Mouse (Mus musculus): ENCODE measurements around the gene Map3k5. TPM values are rescaled to one million over a fixed set of nuclear protein-coding genes. Genes with fewer than 3 reads are reported as not detected.
A peak's percentile ranks its signal among the peaks of the same experiment; 100 is the strongest.

Map3k5 gene
- total RNA-seq, 2 experiments from 2014 or later = 46.4 to 56.3 TPM

DNA sequence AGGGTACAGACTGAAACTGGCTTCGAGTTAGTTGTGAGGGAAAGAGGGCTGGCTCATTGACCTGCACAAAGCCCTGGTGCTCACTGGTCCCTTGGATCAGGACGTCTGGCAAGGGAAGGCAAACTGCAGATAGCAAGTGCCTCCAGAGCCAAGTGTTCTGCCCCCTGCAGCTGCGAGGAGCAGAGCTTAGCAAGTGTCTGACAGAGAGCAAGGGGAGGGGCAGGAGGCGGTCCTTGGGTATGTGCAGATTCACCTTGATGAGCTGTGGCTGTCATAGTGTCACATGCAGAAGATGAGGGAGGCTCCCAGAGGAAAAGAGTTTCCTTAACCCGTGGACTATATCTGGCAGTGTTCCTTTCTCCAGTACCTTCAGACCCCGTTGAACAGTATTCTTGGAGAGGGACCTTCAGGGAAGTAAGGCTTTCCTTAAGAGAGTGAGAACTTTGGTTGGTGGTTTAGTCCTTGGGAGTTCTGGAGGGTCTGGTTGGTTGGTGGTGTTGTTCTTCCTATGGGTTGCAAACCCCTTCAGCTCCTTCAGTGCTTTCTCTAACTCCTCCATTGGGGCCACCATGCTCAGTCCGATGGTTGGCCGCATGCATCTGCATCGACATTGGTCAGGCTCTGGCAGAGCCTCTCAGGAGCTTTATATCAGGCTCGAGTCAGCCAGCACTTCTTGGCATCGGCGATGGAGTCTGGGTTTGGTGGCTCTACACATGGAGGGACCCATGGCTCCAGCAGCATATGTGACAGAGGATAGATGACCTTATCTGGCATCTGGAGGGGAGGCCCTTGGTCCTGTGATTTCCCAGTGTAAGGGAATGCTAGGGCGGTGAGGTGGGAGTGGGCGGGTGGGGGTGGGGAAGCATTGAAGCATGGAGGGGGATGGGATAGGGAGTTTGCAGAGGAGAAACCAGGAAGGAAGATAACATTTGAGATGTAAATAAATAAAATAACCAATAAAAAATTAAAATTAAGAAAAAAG is 60.5 kb downstream of the Map3k5 start:
- DNase-seq (ENCODE audit: low spot score in 2 of 2) = no peak
- intact Hi-C loops (cut with DNase I) = no loop called here

DNA sequence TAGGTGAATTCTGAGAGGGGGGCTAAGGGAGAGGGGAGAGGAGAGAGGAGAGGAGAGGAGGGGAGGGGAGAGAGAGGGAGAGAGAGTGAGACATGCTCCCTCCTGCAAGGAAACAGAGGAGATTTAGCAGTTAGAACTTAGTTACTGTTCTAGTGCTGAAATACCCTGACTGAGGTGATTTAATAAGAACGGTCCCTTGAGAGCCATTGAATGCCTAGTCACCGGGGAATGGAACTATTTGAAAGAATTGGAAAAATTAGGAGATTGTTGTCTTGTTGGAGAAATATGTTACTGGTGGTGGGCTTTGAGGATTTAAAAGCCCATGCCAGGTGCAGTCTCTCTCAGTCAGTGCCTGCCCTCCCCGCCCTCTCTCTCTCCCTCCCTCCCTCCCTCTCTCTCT is 61.9 kb downstream of the Map3k5 start:
- intact Hi-C loops (cut with DNase I) = no loop called here
- DNase-seq (ENCODE audit: low spot score in 2 of 2) = no peak

DNA sequence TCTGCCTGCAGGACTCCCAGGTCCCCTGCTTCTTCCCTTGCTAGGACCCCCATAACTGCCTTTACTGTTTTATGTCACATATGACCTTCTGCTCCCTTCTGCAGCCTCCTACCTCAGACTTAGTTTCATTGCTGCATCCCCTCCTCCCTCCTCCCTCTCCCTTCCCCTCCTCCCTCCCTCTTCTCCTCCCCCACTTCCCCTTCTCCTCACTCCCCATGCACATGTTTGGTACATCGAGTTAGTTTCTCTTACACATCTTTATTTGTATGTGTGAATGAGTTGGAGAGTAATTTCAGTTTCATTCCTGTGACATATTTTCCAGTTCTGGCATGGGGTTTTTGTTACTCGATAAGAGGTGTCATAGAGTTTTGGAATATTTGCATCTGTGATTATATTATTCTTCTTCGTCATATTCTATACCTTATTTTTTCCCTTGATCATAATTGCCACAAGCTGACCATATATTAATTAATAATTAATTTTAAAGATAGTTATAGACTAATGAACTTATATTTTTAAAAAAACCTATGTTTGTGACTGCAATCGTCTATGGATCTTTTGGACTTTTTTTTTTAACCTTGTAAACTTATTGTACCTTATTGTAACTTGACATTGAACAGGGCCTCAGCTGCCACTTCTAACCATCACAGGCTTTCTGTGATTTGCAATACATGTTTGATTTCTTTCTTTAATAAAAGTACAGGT is 65.6 kb downstream of the Map3k5 start:
- no peak for DNase-seq (ENCODE audit: low spot score in 2 of 2)
- intact Hi-C loops (cut with DNase I) = no loop called here

DNA sequence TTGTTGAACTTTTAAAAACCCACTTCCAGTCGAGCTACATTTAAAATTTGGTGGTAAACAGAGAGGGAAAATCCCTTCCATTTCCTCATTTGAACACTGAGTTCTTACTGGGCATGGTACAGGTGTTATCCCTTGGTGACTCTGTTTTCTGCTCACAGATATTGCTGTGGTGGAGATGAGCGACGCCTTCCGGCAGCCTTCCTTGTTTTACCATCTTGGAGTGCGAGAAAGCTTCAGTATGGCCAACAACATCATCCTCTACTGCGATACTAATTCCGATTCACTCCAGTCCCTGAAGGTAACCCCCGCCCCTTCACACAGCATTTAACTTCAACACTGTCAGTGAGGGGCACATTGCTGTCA is 66.1 kb downstream of the Map3k5 start:
- no peak for DNase-seq (ENCODE audit: low spot score in 2 of 2)
- intact Hi-C loops (cut with DNase I) = no loop called here

DNA sequence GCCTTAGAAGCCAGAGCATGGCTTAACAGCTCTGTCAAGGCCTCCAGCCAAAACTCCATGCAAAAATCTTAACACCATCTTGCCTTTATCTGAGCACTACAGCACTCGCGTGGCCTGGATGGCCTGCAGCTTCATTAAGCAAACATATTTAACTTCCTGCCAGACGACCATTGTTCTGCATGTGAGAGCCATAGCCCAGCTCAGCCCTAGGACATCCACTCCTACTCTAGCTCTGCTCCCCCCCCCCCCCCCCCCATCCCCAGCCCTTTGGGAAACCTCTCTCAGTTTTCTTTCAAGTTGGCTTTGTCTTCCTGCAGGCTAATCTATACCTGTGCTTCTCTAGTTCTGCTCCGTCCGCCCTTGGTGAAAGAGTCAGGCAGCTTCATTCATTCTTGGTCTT is 67.7 kb downstream of the Map3k5 start:
- DNase-seq (ENCODE audit: low spot score in 2 of 2) = no peak
- intact Hi-C loops (cut with DNase I) = no loop called here

DNA sequence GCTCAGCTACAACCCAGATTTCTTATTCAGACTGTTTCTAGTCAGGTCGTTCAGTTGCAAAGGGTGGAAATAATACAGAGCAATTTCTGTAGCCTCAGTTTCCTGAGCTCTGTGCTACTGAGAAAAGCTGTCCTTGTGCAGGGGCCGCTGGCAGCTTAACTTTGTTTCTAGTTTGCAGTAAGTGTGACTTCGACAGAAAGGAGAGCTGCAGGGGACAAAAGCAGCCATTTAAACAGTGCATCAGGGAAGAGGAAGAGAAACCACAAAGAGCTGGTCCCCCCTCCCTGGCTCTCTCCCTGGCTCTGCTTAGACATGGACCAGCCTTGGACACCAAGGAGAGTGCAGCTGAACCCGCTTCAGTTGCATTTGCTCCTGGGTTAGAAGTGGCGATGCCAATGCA is 68.7 kb downstream of the Map3k5 start:
- intact Hi-C loops (cut with DNase I) = no loop called here
- DNase-seq (ENCODE audit: low spot score in 2 of 2) = no peak

DNA sequence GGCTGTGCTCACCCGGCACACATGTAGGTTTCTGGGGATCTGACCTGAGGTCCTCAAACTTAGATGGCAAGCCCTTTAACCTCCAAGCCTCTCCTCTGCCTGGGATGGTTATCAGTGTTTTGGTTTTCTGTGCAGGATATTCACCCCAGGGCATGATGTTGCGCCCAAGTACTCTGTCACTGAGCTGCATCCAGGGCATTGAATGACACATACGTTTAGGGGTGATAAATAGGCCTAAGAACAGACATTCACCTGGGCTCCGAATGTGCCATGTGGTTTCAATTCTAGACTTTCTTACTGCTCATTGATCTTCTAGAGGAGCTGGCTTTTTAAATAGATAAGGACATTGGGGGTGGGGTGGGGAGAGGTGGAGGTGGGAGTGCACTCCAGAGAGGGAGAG is 70.5 kb downstream of the Map3k5 start:
- intact Hi-C loops (cut with DNase I) = no loop called here
- DNase-seq (ENCODE audit: low spot score in 2 of 2) = no peak

DNA sequence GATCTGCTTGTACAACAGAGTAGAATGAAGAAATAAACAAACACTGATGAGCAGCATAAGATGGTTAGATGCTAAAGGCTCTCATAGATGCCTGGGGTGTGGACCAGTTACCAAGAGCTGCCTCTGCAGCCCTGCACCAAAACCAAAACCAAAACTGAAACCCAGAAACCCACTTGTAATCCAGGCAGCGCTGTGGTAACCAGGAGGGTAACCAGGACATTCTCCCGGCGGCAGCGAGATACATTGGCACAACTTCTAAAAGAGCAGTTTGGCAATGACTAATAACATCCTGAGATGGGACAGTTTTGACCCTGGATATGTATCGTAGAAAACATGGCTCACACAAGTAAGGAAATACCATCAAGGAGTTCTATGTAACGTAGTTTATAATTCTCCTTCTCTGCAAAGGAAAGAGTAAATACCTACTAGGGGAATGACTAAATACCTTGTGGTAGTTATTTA is 71.2 kb downstream of the Map3k5 start:
- intact Hi-C loops (cut with DNase I) = no loop called here
- no peak for DNase-seq (ENCODE audit: low spot score in 2 of 2)

DNA sequence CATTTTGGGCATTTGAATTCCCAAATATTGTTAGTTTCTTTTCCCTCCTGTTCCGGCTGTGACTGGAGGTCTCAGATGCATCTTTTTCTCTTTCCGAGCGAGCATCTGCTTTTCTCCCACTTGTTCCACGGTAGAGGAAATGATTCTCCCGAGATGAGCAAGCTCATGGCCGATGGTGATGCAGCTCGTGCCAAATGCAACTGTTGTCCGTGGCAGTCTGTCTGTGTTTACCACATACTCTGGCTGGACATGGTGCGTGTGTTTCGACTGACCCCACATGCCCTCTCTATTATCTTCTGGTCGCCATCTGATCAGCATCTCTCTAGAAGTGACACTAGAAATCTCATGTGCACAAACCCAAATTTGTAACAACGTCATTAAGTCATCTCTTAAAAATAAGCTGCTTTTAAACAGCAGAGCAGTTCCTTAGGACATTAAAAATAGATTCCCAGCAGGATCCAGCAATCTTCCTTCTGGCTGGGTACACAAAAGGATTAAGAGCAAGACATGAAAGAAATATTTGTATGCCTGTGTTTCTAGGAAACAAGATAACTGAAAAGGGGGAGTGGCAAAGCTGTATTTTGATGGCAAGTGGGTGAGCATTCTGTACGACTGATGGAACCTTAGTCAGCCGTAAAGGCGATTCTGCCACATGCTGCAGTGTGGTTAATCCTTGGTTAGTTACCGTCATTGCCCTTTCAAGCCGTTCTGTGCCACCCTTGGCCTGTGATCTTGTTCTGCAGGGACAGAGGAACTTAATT is 72.2 kb downstream of the Map3k5 start:
- intact Hi-C loops (cut with DNase I) = loop anchor here (2.0 kb wide), 1 partner anchor 32 kb away; no protein-coding TSS in a partner anchor

DNA sequence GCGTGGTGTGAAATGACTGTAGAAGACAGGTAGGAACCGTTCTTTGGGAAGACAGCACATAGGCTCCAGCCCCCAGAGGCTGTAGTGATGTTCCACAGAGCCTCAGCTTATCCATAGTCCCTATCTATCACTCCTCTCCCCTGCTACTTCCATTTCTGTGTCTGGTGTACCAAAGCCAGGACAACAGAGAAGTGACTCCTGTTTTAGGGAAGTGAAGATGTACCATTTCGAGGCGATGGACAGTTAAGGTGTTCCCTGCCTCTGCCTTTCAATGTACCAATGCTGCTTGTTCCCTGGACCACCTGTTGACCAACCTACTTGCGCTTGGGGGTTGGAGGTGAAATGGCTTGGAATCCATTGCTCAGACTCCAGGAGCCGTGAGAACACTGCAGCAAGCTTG is 75.0 kb downstream of the Map3k5 start:
- intact Hi-C loops (cut with DNase I) = loop anchor here (1.0 kb wide), 1 partner anchor 9 kb away; no protein-coding TSS in a partner anchor
- DNase-seq (ENCODE audit: low spot score in 2 of 2) = no peak

More for the DNA sequence above, 72.2 kb downstream of the Map3k5 start:
- peak; percentile 60 to 63 for DNase-seq (ENCODE audit: low spot score in 2 of 2)

DNA sequence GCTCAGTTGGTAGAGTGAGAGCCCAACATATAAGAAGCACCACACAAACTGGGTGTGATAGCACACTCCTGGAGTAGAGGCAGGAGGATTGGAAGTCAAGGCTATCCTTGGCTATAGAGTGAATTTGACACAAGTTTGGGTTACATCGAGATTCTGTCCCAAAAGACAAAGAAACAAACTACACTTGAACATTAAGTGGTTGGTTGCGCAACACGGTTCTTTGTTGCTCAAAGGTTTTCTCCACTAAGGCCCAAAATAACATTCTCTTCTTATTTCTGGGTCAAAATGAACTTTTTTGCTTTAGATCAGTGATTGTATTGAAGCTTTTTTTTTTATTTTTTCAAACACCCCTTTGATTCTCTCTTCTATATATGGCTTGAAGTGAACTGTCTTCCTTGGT is 75.7 kb downstream of the Map3k5 start:
- DNase-seq (ENCODE audit: low spot score in 2 of 2) = no peak
- intact Hi-C loops (cut with DNase I) = no loop called here

DNA sequence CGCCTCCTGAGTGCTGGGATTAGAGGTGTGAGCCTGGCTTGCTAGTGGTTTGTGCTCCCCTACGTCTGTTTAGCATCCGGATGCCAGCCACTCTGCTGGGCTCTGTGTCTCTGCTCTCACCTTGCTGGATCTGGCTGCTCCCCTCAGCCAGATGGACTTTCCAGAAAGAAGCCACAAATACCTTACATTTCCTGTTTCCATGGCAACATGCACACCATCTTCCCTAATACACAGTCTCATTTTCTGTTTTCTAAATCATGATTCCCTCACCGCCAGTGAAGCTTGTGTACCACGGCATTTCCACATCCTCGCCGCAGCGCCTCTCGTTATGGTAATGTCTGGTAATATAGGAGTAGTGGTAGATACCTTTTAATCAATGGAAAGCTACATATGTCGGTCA is 84.1 kb downstream of the Map3k5 start:
- intact Hi-C loops (cut with DNase I) = loop anchor here (1.0 to 5.0 kb wide), 2 partner anchors 9 to 81 kb away; no protein-coding TSS in a partner anchor
- peak; percentile 44 to 63 for DNase-seq (ENCODE audit: low spot score in 2 of 2)

DNA sequence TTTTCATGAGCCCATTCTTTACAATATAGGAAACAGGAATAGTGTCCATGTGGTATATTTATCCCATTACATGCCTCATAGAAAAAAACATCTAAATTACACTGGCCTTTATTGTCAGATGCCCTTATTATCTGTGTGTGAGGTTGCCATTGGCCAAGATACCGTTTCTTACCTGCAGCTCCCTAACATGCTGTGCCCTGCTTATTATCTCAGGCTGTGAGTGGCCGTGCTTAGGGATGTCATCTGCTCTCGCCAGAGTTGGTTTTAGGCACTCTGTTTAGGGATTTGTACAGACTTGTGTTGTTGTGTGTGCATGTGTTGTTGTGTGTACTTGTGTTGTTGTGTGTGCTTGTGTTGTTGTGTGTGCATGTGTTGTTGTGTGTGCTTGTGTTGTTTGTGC is 84.5 kb downstream of the Map3k5 start:
- DNase-seq (ENCODE audit: low spot score in 2 of 2) = no peak
- intact Hi-C loops (cut with DNase I) = loop anchor here (1.0 to 5.0 kb wide), 2 partner anchors 10 to 82 kb away; no protein-coding TSS in a partner anchor

DNA sequence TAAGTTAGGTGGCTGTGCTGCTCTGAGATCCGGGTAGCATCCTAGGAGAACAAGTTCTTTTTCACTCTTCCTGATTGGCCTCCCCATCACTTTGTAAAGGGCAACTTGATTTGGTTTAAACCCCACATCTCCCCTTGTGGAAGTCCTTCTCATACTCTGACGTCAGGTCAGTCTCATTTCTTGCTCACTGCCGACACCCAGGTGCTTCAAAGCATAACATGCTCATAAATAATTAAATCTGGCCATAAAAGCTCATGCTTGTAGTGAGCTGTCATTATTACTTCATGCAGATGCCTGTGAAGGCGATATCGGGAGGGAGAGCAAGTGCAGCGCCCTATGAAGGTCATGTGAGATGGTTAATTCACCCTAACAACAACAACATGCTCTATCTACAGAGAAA is 87.0 kb downstream of the Map3k5 start:
- DNase-seq (ENCODE audit: low spot score in 2 of 2) = no peak
- intact Hi-C loops (cut with DNase I) = no loop called here

DNA sequence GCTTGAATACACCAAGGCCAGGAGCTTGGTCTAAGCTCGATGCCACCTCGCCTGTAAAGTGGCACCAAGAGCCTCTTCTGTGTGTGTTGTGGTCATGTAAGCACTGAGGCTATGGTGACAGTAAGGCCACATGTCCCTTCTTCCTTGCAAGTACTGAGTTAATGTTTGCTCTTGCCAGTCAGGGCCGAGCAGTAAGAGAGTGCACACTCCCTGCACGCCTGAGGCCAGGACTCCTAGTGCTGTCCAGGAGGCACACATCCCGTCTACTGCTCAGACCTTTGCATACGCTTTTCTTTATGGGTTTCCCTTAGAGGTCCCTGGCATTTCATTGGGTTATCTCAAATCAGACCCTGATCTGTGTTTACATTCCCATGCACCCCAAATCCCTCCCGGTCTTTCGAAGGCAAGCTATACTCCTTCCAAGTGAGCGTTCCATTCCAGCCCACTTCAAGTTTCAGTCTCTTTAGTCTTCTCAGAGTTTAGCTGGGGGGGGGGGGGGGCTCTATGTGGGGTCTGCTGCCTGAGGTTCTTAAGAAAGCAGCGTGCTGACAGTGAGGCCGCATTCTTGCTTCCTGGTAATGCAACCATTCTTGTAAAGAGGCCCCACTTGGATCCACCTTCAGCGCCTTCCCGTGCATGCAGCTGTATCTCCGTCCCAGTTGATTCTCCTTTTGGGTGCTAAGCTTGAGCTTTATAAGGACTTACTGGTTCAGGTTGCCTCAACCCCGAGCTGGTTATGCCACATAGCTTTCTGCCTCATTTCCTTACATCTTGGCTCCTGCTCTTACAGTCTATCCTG is 87.6 kb downstream of the Map3k5 start:
- no peak for DNase-seq (ENCODE audit: low spot score in 2 of 2)
- intact Hi-C loops (cut with DNase I) = no loop called here

DNA sequence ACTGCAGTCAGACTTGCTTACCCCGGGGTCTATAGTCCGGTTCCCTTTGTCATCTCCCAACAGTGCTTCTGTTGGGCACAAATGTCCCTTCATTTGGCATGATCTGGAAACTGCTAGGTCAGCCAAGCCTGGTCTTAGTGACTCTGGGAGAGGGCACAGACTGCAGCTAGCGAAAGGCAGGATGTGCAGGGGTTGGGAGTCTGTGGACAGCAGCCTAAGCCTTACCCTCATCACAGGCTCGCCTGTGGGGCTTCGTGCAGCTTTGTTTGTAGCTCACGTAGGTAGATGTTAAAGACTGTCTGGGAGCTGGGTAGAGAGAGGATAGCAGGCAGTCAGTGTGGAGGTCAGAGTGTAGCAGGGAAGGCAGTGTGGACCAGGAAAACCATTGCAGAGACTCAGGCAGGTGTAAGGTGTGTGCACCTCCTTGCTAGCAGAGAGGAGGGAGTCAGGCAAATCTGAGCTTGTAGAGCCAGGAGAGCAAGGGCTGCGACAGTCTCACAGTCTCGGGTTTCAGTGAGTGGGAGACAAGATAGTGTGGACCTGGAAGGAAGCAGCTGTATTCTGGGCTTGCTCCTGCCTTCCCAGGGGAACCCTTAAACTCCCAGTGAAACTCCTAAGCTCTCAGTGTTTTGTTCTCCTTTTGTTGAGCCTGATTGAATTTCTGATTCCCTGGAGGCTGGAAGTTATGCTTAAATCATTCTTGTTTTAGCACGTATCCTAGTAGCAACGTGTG is 88.5 kb downstream of the Map3k5 start:
- no peak for DNase-seq (ENCODE audit: low spot score in 2 of 2)
- intact Hi-C loops (cut with DNase I) = no loop called here

DNA sequence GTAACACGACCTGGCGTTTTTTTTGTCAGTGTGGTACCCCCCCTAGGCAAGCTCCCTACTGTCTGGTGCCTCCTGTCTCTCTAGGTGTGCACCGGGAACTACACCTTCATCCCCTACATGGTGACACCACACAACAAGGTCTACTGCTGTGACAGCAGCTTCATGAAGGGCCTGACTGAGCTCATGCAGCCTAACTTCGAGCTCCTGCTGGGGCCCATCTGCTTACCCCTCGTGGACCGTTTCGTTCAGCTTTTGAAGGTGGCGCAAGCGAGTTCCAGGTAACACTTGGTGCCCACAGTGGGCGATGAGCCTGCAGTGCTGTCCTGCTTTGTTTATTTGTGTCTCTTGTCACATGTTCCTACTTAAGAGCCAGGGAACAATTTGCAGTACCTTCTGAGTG is 89.3 kb downstream of the Map3k5 start:
- no peak for DNase-seq (ENCODE audit: low spot score in 2 of 2)
- intact Hi-C loops (cut with DNase I) = no loop called here

DNA sequence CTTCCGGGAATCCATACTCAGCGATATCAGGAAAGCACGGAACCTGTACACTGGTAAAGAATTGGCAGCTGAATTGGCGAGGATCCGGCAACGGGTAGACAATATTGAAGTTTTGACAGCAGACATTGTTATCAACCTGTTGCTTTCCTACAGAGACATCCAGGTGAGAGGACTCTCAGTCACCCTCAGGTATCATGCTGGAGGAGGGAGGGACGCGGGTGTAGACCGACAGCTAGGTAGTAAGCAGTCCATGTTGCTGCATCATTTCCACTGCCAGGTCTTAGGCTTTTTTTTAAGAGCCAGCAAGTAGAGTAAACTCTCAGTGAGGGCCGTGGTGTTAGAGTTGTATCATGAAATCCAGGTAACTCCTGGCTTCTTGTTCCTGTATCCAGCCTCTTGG is 90.6 kb downstream of the Map3k5 start:
- DNase-seq (ENCODE audit: low spot score in 2 of 2) = no peak
- intact Hi-C loops (cut with DNase I) = no loop called here

Data from left cerebral cortex, postnatal 25 days (tissue).